Mouse (Mus musculus): Measurements from ENCODE around the gene Mas1. TPM values are rescaled to one million over a fixed set of nuclear protein-coding genes. Genes with fewer than 3 reads are reported as not detected.

Gene Mas1
- polyA plus RNA-seq, 1 experiment from 2014 or later: 0.44 TPM

DNA sequence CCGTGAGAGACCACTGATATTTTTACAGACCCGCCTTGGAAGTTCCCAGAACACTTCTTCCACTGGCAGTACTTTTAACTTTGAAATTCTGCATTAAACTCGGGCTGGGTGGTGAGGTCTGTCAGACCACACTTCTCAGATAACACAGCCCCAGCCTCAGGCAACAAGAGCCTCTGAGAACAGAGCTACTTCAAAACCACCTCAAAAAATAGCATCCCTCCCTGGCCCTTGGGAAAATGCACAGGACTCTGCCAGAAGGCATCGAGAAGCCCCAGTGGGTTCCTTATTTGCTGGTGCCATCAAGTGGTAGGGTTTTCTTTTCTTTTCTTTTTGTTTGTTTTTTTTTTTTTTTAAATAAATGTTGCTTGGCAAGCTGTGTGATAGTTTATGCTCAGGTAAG lies 697 bp upstream of the Mas1 start:
- H3K9me3 ChIP-seq (replicated peaks): no peaks in the 10 kb centered on the region
- WGBS: 45% methylated on average over 4 of the region's 4 CpGs
- ATAC-seq (ENCODE audit: low FRiP score): no peak
- no peak overlapping the region for H3K4me3 ChIP-seq (replicated peaks)
- no peaks in the 10 kb centered on the region for H3K36me3 ChIP-seq
- no peak overlapping the region for H3K27ac ChIP-seq (replicated peaks)
- no peaks in the 10 kb centered on the region for H3K27me3 ChIP-seq (replicated peaks)
- H3K9ac ChIP-seq (replicated peaks): no peak overlapping the region
- no peak overlapping the region for H3K4me2 ChIP-seq
- peaks cover 11% of the 10 kb centered on the region for H3K4me1 ChIP-seq

GRCm38 (mm10) chr17:12866853-12867252 lies 1.1 kb downstream of the Mas1 start:
- Histone ChIP-seq H3K4me2 (no peak overlapping the region), H3K36me3 (no peaks in the 10 kb centered on the region), H3K4me3 (replicated peaks) (no peak overlapping the region), H3K27ac (replicated peaks) (no peak overlapping the region), H3K9ac (replicated peaks) (no peak overlapping the region), H3K4me1 (peaks cover 3% of the 10 kb centered on the region), H3K27me3 (replicated peaks) (no peaks in the 10 kb centered on the region), H3K9me3 (replicated peaks) (no peaks in the 10 kb centered on the region)
- ATAC-seq (ENCODE audit: low FRiP score): no peak
- 89% methylated on average over 10 of the region's 10 CpGs for WGBS

DNA sequence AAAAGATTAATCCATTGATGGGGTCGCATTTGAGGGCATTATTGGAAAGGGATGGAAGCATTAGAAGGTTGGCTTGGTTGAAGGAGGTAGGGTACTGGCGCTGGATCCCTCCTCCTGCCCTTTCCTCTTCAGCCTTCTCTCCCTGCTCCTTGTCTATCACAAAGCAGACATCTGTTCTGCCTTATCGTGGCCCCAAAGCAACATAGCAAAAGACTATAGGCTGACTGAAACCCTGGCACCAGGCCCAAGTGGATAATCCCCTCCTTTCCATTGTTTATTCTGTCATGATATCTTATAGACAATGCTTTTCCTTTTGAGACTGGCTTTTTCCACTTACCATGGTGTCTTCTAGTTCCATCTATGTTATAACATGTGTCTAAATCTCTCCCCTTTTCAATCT lies 2.5 kb downstream of the Mas1 start:
- Histone ChIP-seq H3K27me3 (replicated peaks) (no peaks in the 10 kb centered on the region), H3K4me1 (no peaks in the 10 kb centered on the region), H3K36me3 (no peaks in the 10 kb centered on the region), H3K27ac (replicated peaks) (no peak overlapping the region), H3K9ac (replicated peaks) (no peak overlapping the region), H3K9me3 (replicated peaks) (no peaks in the 10 kb centered on the region), H3K4me3 (replicated peaks) (no peak overlapping the region), H3K4me2 (no peak overlapping the region)
- WGBS: 70% methylated on average over 3 of the region's 3 CpGs
- no peak for ATAC-seq (ENCODE audit: low FRiP score)

GRCm38 (mm10) chr17:12864111-12864510 lies 3.8 kb downstream of the Mas1 start:
- Histone ChIP-seq H3K27me3 (replicated peaks) (no peaks in the 10 kb centered on the region), H3K9ac (replicated peaks) (no peak overlapping the region), H3K36me3 (no peaks in the 10 kb centered on the region), H3K4me2 (no peak overlapping the region), H3K9me3 (replicated peaks) (no peaks in the 10 kb centered on the region), H3K4me1 (no peaks in the 10 kb centered on the region), H3K4me3 (replicated peaks) (no peak overlapping the region), H3K27ac (replicated peaks) (no peak overlapping the region)
- ATAC-seq (ENCODE audit: low FRiP score): no peak

- no peaks in the 10 kb centered on the region for H3K9me3 ChIP-seq (replicated peaks)
- no peak overlapping the region for H3K27ac ChIP-seq (replicated peaks)
- no peaks in the 10 kb centered on the region for H3K27me3 ChIP-seq (replicated peaks)
- WGBS: 84% methylated on average over 8 of the region's 8 CpGs
- no peak overlapping the region for H3K9ac ChIP-seq (replicated peaks)
- no peaks in the 10 kb centered on the region for H3K36me3 ChIP-seq
- H3K4me1 ChIP-seq: no peaks in the 10 kb centered on the region
- H3K4me2 ChIP-seq: no peak overlapping the region
- no peak for ATAC-seq (ENCODE audit: low FRiP score)
- no peak overlapping the region for H3K4me3 ChIP-seq (replicated peaks)
These were observed 8.9 kb downstream of the Mas1 start for GRCm38 (mm10) chr17:12859006-12859520.

DNA sequence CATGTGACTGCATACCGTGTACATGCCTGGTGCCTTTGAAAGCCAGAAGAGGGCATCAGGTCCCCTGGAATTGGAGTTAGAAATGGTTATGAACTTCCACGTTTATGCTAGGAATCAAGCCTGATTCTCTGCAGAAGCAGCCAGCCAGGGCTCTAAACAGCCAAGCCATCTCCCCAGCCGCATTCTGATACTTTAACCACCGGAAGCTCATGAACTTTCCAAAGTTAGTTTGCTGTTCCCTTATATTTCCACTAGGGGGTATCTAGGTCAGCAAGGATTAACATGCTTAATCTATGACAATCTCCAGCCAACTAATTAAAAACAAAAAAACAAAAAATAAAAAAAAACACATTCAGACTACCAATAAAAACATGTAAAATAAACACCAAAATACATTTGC lies 9.9 kb downstream of the Mas1 start:
- Histone ChIP-seq H3K36me3 (no peaks in the 10 kb centered on the region), H3K4me2 (no peak overlapping the region), H3K9ac (replicated peaks) (no peak overlapping the region), H3K4me1 (no peaks in the 10 kb centered on the region), H3K27me3 (replicated peaks) (no peaks in the 10 kb centered on the region), H3K9me3 (replicated peaks) (no peaks in the 10 kb centered on the region), H3K4me3 (replicated peaks) (no peak overlapping the region), H3K27ac (replicated peaks) (no peak overlapping the region)
- no peak for ATAC-seq (ENCODE audit: low FRiP score)
- WGBS: 38% methylated on average over 4 of the region's 4 CpGs

GRCm38 (mm10) chr17:12857395-12857794 lies 10.5 kb downstream of the Mas1 start:
- no peak for ATAC-seq (ENCODE audit: low FRiP score)
- 66% methylated on average over 3 of the region's 3 CpGs for WGBS
- Histone ChIP-seq H3K27ac (replicated peaks) (no peak overlapping the region), H3K9me3 (replicated peaks) (no peaks in the 10 kb centered on the region), H3K4me1 (no peaks in the 10 kb centered on the region), H3K36me3 (no peaks in the 10 kb centered on the region), H3K9ac (replicated peaks) (no peak overlapping the region), H3K4me3 (replicated peaks) (no peak overlapping the region), H3K27me3 (replicated peaks) (no peaks in the 10 kb centered on the region), H3K4me2 (no peak overlapping the region)

GRCm38 (mm10) chr17:12854386-12854785 lies 13.6 kb downstream of the Mas1 start:
- H3K27me3 ChIP-seq (replicated peaks): no peaks in the 10 kb centered on the region
- H3K9ac ChIP-seq (replicated peaks): no peak overlapping the region
- no peak for ATAC-seq (ENCODE audit: low FRiP score)
- H3K4me3 ChIP-seq (replicated peaks): no peak overlapping the region
- H3K4me1 ChIP-seq: no peaks in the 10 kb centered on the region
- 94% methylated on average over 11 of the region's 11 CpGs for WGBS
- no peak overlapping the region for H3K4me2 ChIP-seq
- no peaks in the 10 kb centered on the region for H3K36me3 ChIP-seq
- H3K27ac ChIP-seq (replicated peaks): no peak overlapping the region
- H3K9me3 ChIP-seq (replicated peaks): no peaks in the 10 kb centered on the region

GRCm38 (mm10) chr17:12853821-12854220 lies 14.1 kb downstream of the Mas1 start:
- H3K36me3 ChIP-seq: no peaks in the 10 kb centered on the region
- no peaks in the 10 kb centered on the region for H3K9me3 ChIP-seq (replicated peaks)
- no peak overlapping the region for H3K4me2 ChIP-seq
- no peak overlapping the region for H3K9ac ChIP-seq (replicated peaks)
- WGBS: 88% methylated on average over 2 of the region's 2 CpGs
- ATAC-seq (ENCODE audit: low FRiP score): no peak
- H3K27ac ChIP-seq (replicated peaks): no peak overlapping the region
- no peak overlapping the region for H3K4me3 ChIP-seq (replicated peaks)
- H3K4me1 ChIP-seq: no peaks in the 10 kb centered on the region
- no peaks in the 10 kb centered on the region for H3K27me3 ChIP-seq (replicated peaks)

- H3K27ac ChIP-seq (replicated peaks): no peak overlapping the region
- no peaks in the 10 kb centered on the region for H3K27me3 ChIP-seq (replicated peaks)
- no peak overlapping the region for H3K4me3 ChIP-seq (replicated peaks)
- WGBS: 76% methylated on average over 11 of the region's 11 CpGs
- no peaks in the 10 kb centered on the region for H3K36me3 ChIP-seq
- no peak overlapping the region for H3K4me2 ChIP-seq
- H3K9me3 ChIP-seq (replicated peaks): no peaks in the 10 kb centered on the region
- no peak for ATAC-seq (ENCODE audit: low FRiP score)
- no peak overlapping the region for H3K9ac ChIP-seq (replicated peaks)
- no peaks in the 10 kb centered on the region; the same call in 1 of the 2 replicates for H3K4me1 ChIP-seq
These were observed 16.3 kb downstream of the Mas1 start for GRCm38 (mm10) chr17:12851689-12852088.

- Histone ChIP-seq H3K9ac (replicated peaks) (no peak overlapping the region), H3K9me3 (replicated peaks) (no peaks in the 10 kb centered on the region), H3K27me3 (replicated peaks) (no peaks in the 10 kb centered on the region), H3K4me2 (no peak overlapping the region), H3K36me3 (no peaks in the 10 kb centered on the region), H3K27ac (replicated peaks) (no peak overlapping the region), H3K4me1 (no peaks in the 10 kb centered on the region; the same call in 1 of the 2 replicates), H3K4me3 (replicated peaks) (no peak overlapping the region)
- WGBS: 82% methylated on average over 8 of the region's 8 CpGs
- ATAC-seq (ENCODE audit: low FRiP score): no peak
These were observed 18.1 kb downstream of the Mas1 start for GRCm38 (mm10) chr17:12849778-12850382.

DNA sequence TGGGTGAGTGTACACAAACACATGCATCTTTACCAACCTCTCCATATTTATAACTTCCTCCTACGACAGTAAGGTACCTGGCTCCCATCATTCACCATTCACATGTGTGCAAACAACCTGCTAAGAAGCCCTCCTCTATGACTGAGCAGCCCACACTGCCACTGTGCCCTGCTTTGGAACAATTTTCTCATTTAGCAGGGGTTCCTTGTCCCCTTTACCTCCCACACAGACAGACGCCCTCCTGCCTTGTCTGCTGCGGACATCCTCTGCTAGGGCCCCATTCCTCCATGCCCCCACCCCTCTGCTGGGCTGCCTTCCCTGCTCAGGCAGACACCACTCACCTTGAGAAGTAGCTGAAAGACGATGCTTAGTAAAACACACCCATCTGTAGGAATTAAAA lies 20.2 kb downstream of the Mas1 start:
- Histone ChIP-seq H3K4me1 (no peaks in the 10 kb centered on the region; the same call in 1 of the 2 replicates), H3K27ac (replicated peaks) (no peak overlapping the region), H3K9ac (replicated peaks) (no peak overlapping the region), H3K36me3 (no peaks in the 10 kb centered on the region), H3K4me2 (no peak overlapping the region), H3K4me3 (replicated peaks) (no peak overlapping the region), H3K9me3 (replicated peaks) (no peaks in the 10 kb centered on the region), H3K27me3 (replicated peaks) (no peaks in the 10 kb centered on the region)
- WGBS: 74% methylated on average over 4 of the region's 4 CpGs
- ATAC-seq (ENCODE audit: low FRiP score): no peak
